Mouse (Mus musculus) CH12.LX (cell line): ENCODE data around the gene Slc47a2. TPM values are rescaled to one million over a fixed set of nuclear protein-coding genes. Genes with fewer than 3 reads are reported as not detected.

Experiments
- DNase-seq: peaks from one replicate; pipeline ENCODE4 v3.0.0-alpha.2; 2013; ENCODE audit errors: extremely low read depth
- H3K27ac ChIP-seq: 2 replicates; pipeline ENCODE4 v1.5.1; 2012; ENCODE audit warnings: low read depth, mild to moderate bottlenecking, control low read depth, moderate library complexity; ENCODE audit not compliant: insufficient read depth
- H3K27me3 ChIP-seq: replicated peaks from 2 replicates; pipeline ENCODE3; 2012; ENCODE audit warnings: inconsistent platforms
- H3K36me3 ChIP-seq, 2 experiments: replicated peaks in 1 of 2; 2 replicates each; pipeline versions ENCODE3 to v1.6.1; 2012; ENCODE audit warnings: inconsistent platforms in 1 of 2, low read length in 1 of 2, mild to moderate bottlenecking in 1 of 2, mixed read lengths in 1 of 2, moderate library complexity in 1 of 2; ENCODE audit not compliant: control insufficient read depth in 1 of 2, insufficient read depth in 1 of 2
- H3K4me1 ChIP-seq, 2 experiments: 2 replicates each; pipeline ENCODE4 v1.6.1; 2012; ENCODE audit warnings: inconsistent platforms in 1 of 2, moderate library complexity in 1 of 2; ENCODE audit not compliant: insufficient read depth in 2 of 2, control insufficient read depth in 1 of 2
- H3K4me2 ChIP-seq: 2 replicates; pipeline ENCODE4 v1.6.1; 2012; ENCODE audit warnings: low read depth, mild to moderate bottlenecking, control low read depth; ENCODE audit not compliant: poor library complexity, insufficient read depth, severe bottlenecking
- H3K4me3 ChIP-seq, 3 experiments: fragments of 150-350 bp in 1 of 3; sonication (generic) in 1 of 3; replicated peaks in 1 of 3; 2 replicates each; pipeline versions ENCODE3 to v1.5.1; 2011 to 2012; ENCODE audit warnings: low read depth in 2 of 3, low read length in 2 of 3, mild to moderate bottlenecking in 2 of 3, moderate library complexity in 2 of 3, control low read depth in 1 of 3, improper control_type of control experiment in 1 of 3, inconsistent platforms in 1 of 3, mixed read lengths in 1 of 3; ENCODE audit not compliant: poor library complexity in 1 of 3
- H3K79me2 ChIP-seq: replicated peaks from 2 replicates; pipeline ENCODE4 v1.6.1; 2012; ENCODE audit warnings: mild to moderate bottlenecking, moderate library complexity; ENCODE audit not compliant: control insufficient read depth, poor library complexity, insufficient read depth, severe bottlenecking; ENCODE audit errors: extremely low read depth
- H3K9ac ChIP-seq: 2 replicates; pipeline ENCODE4 v1.6.1; 2012; ENCODE audit warnings: low read depth, mild to moderate bottlenecking, control low read depth, moderate library complexity; ENCODE audit not compliant: insufficient read depth
- H3K9me3 ChIP-seq: replicated peaks from 2 replicates; pipeline ENCODE3; 2012; ENCODE audit warnings: low read length, inconsistent platforms, mixed read lengths
- CTCF ChIP-seq, 2 experiments: IDR thresholded peaks in 1 of 2; conservative IDR thresholded peaks in 1 of 2; 2 replicates each; pipeline ENCODE4 v1.5.1; 2011 to 2012; ENCODE audit warnings: low read depth in 2 of 2, low read length in 2 of 2, improper control_type of control experiment in 1 of 2, inconsistent platforms in 1 of 2, mild to moderate bottlenecking in 1 of 2, moderate library complexity in 1 of 2
- E2F4 ChIP-seq: IDR thresholded peaks from 2 replicates; pipeline ENCODE4 v1.6.1; 2011; ENCODE audit warnings: low read depth, low read length, improper control_type of control experiment; ENCODE audit not compliant: insufficient replicate concordance
- ELF1 ChIP-seq: IDR thresholded peaks from 2 replicates; pipeline ENCODE4 v1.6.1; 2014; ENCODE audit warnings: low read depth, mild to moderate bottlenecking, inconsistent platforms, low read length, improper control_type of control experiment
- ETS1 ChIP-seq: conservative IDR thresholded peaks from 2 replicates; pipeline ENCODE4 v1.6.1; 2012; ENCODE audit warnings: low read depth, mild to moderate bottlenecking, inconsistent platforms, low read length, improper control_type of control experiment, moderate library complexity
- GABPA ChIP-seq: IDR thresholded peaks from 2 replicates; pipeline ENCODE4 v1.6.1; 2012; ENCODE audit warnings: low read depth, low read length, improper control_type of control experiment, inconsistent platforms; ENCODE audit not compliant: insufficient replicate concordance
- JUN ChIP-seq: IDR thresholded peaks from 2 replicates; pipeline ENCODE4 v1.6.1; 2011; ENCODE audit warnings: low read depth, mild to moderate bottlenecking, low read length, improper control_type of control experiment, moderate library complexity; ENCODE audit not compliant: insufficient read depth
- JUND ChIP-seq: conservative IDR thresholded peaks from 2 replicates; pipeline ENCODE4 v1.6.1; 2011; ENCODE audit warnings: low read depth, low read length, improper control_type of control experiment
- MAX ChIP-seq: IDR thresholded peaks from 2 replicates; pipeline ENCODE4 v1.6.1; 2011; ENCODE audit warnings: low read length, improper control_type of control experiment
- MAZ ChIP-seq: IDR thresholded peaks from 2 replicates; pipeline ENCODE4 v1.6.1; 2012; ENCODE audit warnings: low read depth, mild to moderate bottlenecking, inconsistent platforms, low read length, improper control_type of control experiment, moderate library complexity
- MXI1 ChIP-seq: IDR thresholded peaks from 2 replicates; pipeline ENCODE4 v1.6.1; 2011; ENCODE audit warnings: mild to moderate bottlenecking, low read depth, low read length, improper control_type of control experiment
- MYC ChIP-seq: IDR thresholded peaks from 2 replicates; pipeline ENCODE4 v1.6.1; 2011; ENCODE audit warnings: low read depth, mild to moderate bottlenecking, improper control_type of control experiment, low read length
- NELFE ChIP-seq: IDR thresholded peaks from 2 replicates; pipeline ENCODE4 v1.6.1; 2011; ENCODE audit warnings: low read depth, low read length, improper control_type of control experiment
- PAX5 ChIP-seq: IDR thresholded peaks from 2 replicates; pipeline ENCODE4 v1.6.1; 2012; ENCODE audit warnings: low read length, inconsistent platforms, mixed read lengths
- POLR2A ChIP-seq: IDR thresholded peaks from 2 replicates; pipeline ENCODE4 v1.6.1; 2011; ENCODE audit warnings: low read depth, mild to moderate bottlenecking, improper control_type of control experiment, low read length
- RAD21 ChIP-seq: IDR thresholded peaks from 2 replicates; pipeline ENCODE4 v1.6.1; 2011; ENCODE audit warnings: low read depth, mild to moderate bottlenecking, low read length, improper control_type of control experiment, moderate library complexity
- RCOR1 ChIP-seq: conservative IDR thresholded peaks from 2 replicates; pipeline ENCODE4 v1.6.1; 2012; ENCODE audit warnings: low read depth, mild to moderate bottlenecking, inconsistent platforms, low read length, improper control_type of control experiment
- SIN3A ChIP-seq: IDR thresholded peaks from 2 replicates; pipeline ENCODE4 v1.6.1; 2012; ENCODE audit warnings: low read length, improper control_type of control experiment, inconsistent platforms
- SMC3 ChIP-seq: IDR thresholded peaks from 2 replicates; pipeline ENCODE4 v1.6.1; 2011; ENCODE audit warnings: low read depth, low read length, improper control_type of control experiment
- TCF12 ChIP-seq: IDR thresholded peaks from 2 replicates; pipeline ENCODE4 v1.6.1; 2014; ENCODE audit warnings: low read depth, mild to moderate bottlenecking, inconsistent platforms, low read length, improper control_type of control experiment
- UBTF ChIP-seq: IDR thresholded peaks from 2 replicates; pipeline ENCODE4 v1.6.1; 2012; ENCODE audit warnings: low read depth, mild to moderate bottlenecking, inconsistent platforms, low read length, improper control_type of control experiment, moderate library complexity
- USF2 ChIP-seq: conservative IDR thresholded peaks from 2 replicates; pipeline ENCODE4 v1.6.1; 2011; ENCODE audit warnings: low read depth, low read length, improper control_type of control experiment
- ZC3H11A ChIP-seq: IDR thresholded peaks from 2 replicates; pipeline ENCODE4 v1.6.1; 2012; ENCODE audit warnings: low read depth, mild to moderate bottlenecking, inconsistent platforms, low read length, improper control_type of control experiment
- ZMIZ1 ChIP-seq: IDR thresholded peaks from 2 replicates; pipeline ENCODE4 v1.6.1; 2012; ENCODE audit warnings: low read depth, mild to moderate bottlenecking, inconsistent platforms, low read length, improper control_type of control experiment
- ZNF384 ChIP-seq: IDR thresholded peaks from 2 replicates; pipeline ENCODE4 v1.6.1; 2012; ENCODE audit warnings: low read depth, low read length, improper control_type of control experiment, inconsistent platforms
- dilution Hi-C: fragments of 300-500 bp; cut with MboI; formaldehyde crosslinking; loops from 2 replicates; pipeline ENCODE4 v1.14.3; 2020; ENCODE audit warnings: low sequenced_read_pairs; ENCODE audit not compliant: extremely low pct_unique_long_range_greater_than_20kb, extremely low pct_ligation_motif_present
- in situ Hi-C: fragments of 300-500 bp; cut with MboI; formaldehyde crosslinking; loops from 3 replicates; pipeline ENCODE4 v1.14.3; 2019; ENCODE audit warnings: low sequenced_read_pairs, low pct_ligation_motif_present, low pct_unique_long_range_greater_than_20kb, mixed read lengths
- polyA plus RNA-seq: library from polyadenylated mRNA; unstranded; fragments of >175 nt; gene quantifications from 2 replicates; pipeline ENCODE4 v1.2.1, GENCODE M21; 2012; ENCODE audit warnings: low read depth; ENCODE audit not compliant: insufficient read length
- total RNA-seq, 2 experiments: library from RNA; depleted of rRNA; stranded (reverse); fragments of 300-350 nt in 1 of 2; fragments of >200 nt in 1 of 2; gene quantifications; 2 replicates each; pipeline ENCODE4 v1.2.3; 2012 to 2014

The Slc47a2 gene
- total and polyA plus RNA-seq, 3 experiments, result 0.08 to 0.68 (median 0.39) TPM

DNA sequence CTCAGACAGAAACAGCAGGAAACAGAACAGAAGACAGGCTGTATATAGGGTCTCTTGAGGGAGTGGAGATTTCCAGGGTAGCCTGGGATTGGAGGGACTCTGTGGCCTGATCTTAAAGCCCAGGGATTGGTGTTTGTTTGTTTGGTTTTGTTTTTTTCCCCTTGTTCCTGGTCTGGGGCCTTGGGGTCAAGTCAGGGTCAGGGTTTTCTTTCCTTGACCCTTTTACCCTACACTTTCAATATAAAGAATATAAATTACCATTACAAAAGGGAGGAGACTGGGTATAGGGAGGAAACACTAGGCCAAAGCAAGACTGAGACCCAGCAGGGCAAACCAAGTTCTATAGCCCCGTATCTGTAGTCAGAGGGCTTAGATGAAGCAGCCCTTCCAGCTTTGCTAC, 46.1 kb downstream of the Slc47a2 start:
- H3K9me3 ChIP-seq, result peaks cover 3% of the 10 kb centered on the region
- no peak overlapping the region for H3K9ac ChIP-seq
- dilution Hi-C loops, result no loop called here
- no peak for TF ChIP-seq POLR2A
- no peak for TF ChIP-seq MYC
- TF ChIP-seq ZC3H11A, result no peak
- no peak for TF ChIP-seq GABPA
- TF ChIP-seq USF2, result no peak
- TF ChIP-seq JUND, result no peak
- no peak for TF ChIP-seq MAZ
- no peak for TF ChIP-seq RCOR1
- TF ChIP-seq MAX, result no peak
- TF ChIP-seq MXI1, result no peak
- no peak for TF ChIP-seq UBTF
- TF ChIP-seq CTCF (conservative IDR thresholded peaks at IDR 0.05 in 1 of 2, IDR thresholded peaks at IDR 0.05 in 1 of 2; ENCODE audit: low read depth in 2 of 2, low read length in 2 of 2), result no peak
- TF ChIP-seq ETS1, result no peak
- TF ChIP-seq ZMIZ1, result no peak
- in situ Hi-C loops, result no loop called here
- H3K4me3 ChIP-seq, result no peak overlapping the region
- no peaks in the 10 kb centered on the region for H3K36me3 ChIP-seq
- H3K79me2 ChIP-seq, result no peaks in the 10 kb centered on the region
- no peaks in the 10 kb centered on the region for H3K27me3 ChIP-seq
- no peak for DNase-seq
- H3K4me1 ChIP-seq, result peaks cover 3 to 19% of the 10 kb centered on the region in 2 experiments; a peak in 3 of 4 replicates
- no peak overlapping the region for H3K4me2 ChIP-seq
- H3K27ac ChIP-seq, result no peak overlapping the region

GRCm38 (mm10) chr11:61295556-61295955, 47.1 kb downstream of the Slc47a2 start:
- dilution Hi-C loops (no loop called here), in situ Hi-C loops (no loop called here)
- Histone ChIP-seq H3K79me2 (no peaks in the 10 kb centered on the region), H3K27me3 (no peaks in the 10 kb centered on the region), H3K36me3 (no peaks in the 10 kb centered on the region), H3K27ac (no peak overlapping the region), H3K4me2 (no peak overlapping the region), H3K9me3 (peaks cover 3% of the 10 kb centered on the region), H3K4me3 (no peak overlapping the region), H3K4me1 (peaks cover 3 to 19% of the 10 kb centered on the region in 2 experiments; a peak in 3 of 4 replicates), H3K9ac (no peak overlapping the region)
- TF ChIP-seq SIN3A (no peak), JUN (no peak), NELFE (no peak), ZNF384 (no peak), MYC (no peak), TCF12 (no peak), E2F4 (no peak), PAX5 (no peak), MAX (no peak), RAD21 (no peak), SMC3 (no peak), ELF1 (no peak), RCOR1 (no peak)
- no peak for DNase-seq
